Mouse (Mus musculus) lung, postnatal 4 days (tissue): ENCODE results near the gene Rps29.

Source experiments
- DNase-seq, 2 experiments: peaks; one replicate each; pipeline ENCODE4 v3.0.0; 2021

Rps29 gene

DNA sequence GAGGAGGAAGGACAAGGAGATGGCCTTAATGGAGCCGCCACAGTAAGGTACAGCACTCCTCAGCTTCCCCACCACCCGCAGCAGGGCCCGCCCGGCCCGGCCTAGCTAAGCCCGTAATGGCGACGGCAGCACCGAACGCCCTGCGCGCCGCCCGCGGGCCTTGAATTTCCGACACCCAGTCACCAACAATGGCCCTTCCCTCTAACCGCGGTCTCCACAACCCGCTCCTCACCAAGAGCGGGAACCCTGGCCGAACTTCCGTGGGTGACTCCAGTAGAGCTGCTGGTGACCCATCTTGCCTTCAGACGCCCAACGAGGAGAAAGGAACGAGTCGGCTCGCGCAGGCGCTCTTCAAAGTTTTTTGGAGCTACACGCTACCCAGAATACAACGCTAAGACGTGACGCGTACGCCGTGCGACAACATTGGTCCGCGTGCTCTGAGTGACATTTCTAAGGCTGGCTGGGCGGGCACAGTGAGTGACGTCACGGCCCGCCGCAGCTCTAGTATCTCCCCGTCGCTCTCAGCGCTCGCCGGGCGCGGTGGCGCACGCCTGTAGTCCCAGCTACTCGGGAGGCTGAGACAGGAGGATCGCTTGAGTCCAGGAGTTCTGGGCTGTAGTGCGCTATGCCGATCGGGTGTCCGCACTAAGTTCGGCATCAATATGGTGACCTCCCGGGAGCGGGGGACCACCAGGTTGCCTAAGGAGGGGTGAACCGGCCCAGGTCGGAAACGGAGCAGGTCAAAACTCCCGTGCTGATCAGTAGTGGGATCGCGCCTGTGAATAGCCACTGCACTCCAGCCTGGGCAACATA, at the start of gene Rps29:
TSS of gene Rps29 (minus strand) at position 422 of the 813 bp plus-strand sequence.
- peak; percentile 97 to 99 for DNase-seq

DNA sequence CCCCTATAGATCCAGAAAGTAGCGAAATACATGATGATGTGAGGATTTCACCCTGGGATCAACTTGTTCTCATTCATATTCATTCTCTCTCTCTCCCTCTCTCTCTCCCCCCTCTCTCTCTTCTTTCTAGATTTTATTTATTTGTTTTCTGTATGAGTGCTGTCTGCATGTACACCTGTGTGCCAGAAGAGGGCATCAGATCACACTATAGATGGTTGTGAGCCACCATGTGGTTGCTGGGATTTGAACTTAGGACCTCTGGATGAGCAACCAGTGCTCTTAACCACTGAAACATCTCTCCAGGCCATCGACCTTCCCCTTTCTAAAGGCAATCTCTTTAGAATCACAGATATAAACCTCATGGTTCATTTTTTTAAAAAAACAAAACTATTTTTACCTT, 49.5 kb upstream of the Rps29 start:
- no peak for DNase-seq

GRCm38 (mm10) chr12:69207926-69208325, 48.9 kb upstream of the Rps29 start:
- no peak for DNase-seq

DNA sequence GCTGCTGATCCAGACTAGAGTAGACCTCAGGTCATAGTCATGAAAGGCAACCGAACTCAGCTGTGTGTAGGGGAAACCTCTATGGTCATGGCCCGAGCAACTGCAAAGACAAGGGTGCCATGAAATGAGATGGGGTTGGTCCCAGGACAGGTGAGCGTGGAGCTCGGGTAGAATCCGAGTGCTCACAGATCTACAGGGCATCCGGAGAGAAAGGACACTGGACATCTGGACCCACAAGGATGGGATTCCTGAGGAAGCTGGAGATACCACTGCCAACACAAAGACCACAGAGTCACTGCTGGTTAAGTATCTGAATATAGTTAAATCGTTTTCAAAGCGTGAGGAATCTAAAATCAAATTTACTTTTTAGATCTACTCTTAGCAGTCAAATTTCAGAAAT, 48.4 kb upstream of the Rps29 start:
- no peak for DNase-seq

- no peak for DNase-seq
Observed at GRCm38 (mm10) chr12:69204052-69204833, 45.3 kb upstream of the Rps29 start, which contains the start of gene Gm49384. Gene Gm49384 (minus strand): TSS chr12:69204267.

GRCm38 (mm10) chr12:69198985-69199384, 40.0 kb upstream of the Rps29 start:
- no peak for DNase-seq

- DNase-seq = peak; percentile 75 to 81
Observed at GRCm38 (mm10) chr12:69198164-69198535, 39.2 kb upstream of the Rps29 start, which contains the start of gene Dnaaf2. Gene Dnaaf2 (minus strand): TSS chr12:69198429.

- DNase-seq = peak; percentile 69 to 74
Observed at GRCm38 (mm10) chr12:69197378-69198163, 38.6 kb upstream of the Rps29 start.

DNA sequence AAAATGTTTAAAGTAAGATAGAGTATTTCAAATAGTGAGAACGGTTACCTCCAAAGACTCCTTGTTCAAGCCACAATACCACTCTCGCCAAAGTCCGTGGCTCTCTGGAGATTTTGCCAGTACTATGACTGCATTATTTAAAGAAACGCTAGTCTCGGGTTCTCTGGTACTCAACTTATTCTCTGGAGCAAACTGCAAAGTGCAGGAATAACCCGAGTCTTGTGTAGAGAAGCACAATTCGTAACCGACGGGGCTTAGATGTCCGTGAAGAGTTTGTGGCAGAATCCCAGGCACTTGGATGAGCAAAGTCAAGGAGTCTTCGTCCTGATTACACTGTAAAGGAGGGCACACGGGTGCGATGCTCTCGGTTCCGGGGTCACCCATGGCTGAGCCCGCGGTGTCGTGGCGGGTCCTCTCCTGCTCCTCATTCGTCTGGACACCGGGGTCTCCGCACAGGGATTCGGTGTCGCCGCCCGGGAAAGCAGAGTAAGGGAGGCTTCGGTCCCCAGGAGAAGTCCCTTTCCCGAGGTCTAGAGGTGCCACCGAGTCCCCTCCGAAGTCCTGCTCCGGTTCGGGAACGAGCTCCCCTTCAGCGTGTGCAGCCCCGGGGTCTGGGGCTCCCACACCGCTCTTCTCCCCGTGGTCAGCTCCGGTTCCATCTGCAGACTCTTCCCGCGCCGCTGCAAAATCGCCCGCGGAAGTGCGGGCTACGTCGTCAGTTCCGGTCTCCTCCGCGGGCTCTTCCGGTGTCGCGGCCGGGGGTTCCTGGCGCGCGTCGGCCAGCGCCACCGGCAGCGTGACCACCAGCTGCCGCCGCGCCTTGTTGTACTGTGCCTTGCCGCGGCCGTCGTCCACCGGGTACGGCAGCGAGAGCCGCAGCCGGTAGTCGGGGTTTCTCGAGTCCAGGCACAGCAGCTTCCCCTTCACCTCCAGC, 37.7 kb upstream of the Rps29 start, which contains the start of gene Gm49383:
TSS of gene Gm49383 (minus strand) at position 661 of the 934 bp plus-strand sequence.
- DNase-seq = peak; percentile 78 to 83

GRCm38 (mm10) chr12:69192637-69193036, 33.7 kb upstream of the Rps29 start:
- no peak for DNase-seq

DNA sequence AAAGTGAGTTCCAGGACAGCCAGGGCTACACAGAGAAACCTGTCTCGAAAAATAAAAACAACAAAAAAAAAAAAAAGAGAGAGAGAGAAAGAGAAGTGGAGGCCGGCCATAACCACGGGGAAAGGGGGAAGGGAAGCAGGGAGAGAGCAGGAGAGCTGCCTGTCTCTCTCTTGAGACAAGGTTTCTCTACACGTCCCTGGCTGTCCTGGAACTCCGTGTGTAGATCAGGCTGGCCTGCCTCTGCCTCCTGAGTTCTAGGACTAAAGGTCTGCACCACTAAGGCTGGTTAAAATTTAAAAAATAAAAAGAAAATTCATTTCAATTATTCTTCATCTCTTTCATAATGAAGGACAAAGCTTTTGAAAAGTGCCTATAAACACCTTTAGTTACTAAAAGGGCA, 32.4 kb upstream of the Rps29 start:
- DNase-seq = no peak

- DNase-seq = no peak
Observed at GRCm38 (mm10) chr12:69190522-69190921, 31.5 kb upstream of the Rps29 start.

DNA sequence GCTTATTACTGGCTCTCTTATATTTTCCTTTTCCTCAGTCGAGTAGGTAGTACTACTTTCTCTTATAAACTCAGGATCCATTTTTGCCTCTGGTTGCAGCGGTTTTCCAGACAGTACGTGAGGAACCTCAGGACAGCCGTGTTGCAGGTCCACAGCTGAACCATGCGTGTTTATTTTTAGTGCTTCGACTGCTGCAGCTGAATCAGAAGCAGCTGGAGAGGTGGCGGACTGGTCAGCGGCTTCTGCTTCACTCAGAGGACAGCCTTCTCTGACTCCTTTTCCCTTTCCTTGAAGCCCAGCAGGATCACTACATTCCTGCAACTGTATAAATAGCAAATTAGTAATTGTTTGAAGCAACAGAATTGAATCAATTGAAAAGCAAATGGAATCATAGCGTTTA, 31.1 kb upstream of the Rps29 start:
- DNase-seq = no peak

GRCm38 (mm10) chr12:69186811-69187471, 28.0 kb upstream of the Rps29 start:
- no peak for DNase-seq

GRCm38 (mm10) chr12:69185371-69185770, 26.4 kb upstream of the Rps29 start:
- no peak for DNase-seq

DNA sequence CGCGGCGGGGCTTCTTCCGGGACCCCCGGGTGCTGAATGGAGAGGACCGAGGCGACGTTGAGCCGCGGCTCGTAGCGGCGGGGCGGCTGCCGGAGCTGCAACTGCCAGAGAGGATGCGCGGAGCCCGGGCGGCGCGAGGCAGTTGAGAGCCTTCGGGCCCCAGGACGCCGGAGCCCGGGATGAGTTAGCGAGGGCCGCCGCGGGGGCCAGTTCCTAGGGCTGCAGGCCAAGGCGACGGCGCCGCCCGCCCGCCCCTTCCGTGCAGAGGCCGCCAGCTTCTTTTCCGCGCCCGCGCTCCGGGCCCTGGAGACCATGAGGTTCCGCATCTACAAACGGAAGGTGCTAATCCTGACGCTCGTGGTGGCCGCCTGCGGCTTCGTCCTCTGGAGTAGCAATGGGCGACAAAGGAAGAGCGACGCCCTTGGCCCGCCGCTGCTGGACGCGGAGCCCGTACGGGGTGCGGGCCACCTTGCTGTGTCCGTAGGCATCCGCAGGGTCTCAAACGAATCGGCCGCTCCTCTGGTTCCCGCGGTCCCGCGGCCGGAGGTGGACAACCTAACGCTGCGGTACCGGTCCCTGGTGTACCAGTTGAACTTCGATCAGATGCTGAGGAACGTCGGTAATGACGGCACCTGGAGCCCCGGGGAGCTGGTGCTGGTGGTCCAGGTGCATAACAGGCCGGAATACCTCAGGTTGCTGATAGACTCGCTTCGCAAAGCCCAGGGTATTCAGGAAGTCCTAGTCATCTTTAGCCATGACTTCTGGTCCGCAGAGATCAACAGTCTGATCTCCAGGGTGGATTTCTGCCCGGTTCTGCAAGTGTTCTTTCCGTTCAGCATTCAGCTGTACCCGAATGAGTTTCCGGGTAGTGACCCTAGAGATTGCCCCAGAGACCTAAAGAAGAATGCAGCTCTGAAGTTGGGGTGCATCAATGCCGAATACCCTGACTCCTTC, 25.6 kb upstream of the Rps29 start:
- DNase-seq = peak; percentile 75 to 78

DNA sequence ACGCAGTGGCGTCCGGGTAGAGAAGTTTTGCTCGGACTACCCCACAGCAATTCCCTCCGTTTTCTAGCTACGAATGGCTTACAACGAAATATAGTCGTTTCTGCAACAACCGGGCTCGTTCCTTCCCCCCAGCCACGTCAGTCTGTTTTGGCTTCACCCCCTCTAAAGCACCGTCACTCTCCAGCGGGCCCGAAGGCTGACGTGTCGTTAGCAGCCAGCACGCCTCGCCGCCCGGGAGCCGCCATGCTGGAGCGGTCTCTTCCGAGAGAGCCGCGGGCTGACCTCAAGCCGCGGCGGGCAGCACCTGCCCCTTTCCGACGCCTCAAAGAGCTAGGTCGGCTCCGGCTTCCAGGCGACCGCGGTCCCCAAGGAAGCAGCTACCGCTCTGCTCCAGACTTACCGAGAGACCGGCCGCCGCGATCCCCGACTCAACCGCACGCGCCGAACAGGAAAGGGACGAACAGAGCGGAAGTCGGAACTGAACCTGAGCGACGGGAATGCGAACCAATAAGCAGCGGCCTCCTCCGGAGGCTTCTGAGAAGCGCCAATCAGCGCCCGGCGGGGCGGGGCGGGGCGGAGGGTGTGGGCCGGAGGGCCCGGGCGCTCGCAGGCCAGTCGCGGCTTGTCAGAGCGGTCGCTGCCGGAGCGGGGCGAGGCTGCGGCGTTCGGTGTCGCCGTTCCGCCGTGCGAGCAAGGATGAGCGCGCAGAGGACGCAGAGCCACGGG, 24.8 kb upstream of the Rps29 start, which contains the start of the genes Rpl36al and Mgat2:
TSS of gene Rpl36al (minus strand) at position 501 of the 726 bp plus-strand sequence.
TSS of gene Mgat2 (plus strand) at position 575 of the 726 bp plus-strand sequence.
- DNase-seq = peak; percentile 99

GRCm38 (mm10) chr12:69181800-69182199, 22.8 kb upstream of the Rps29 start:
- DNase-seq = no peak

GRCm38 (mm10) chr12:69179371-69179770, 20.4 kb upstream of the Rps29 start:
- no peak for DNase-seq
